Mouse (Mus musculus) liver, embryonic 14.5 days (tissue): ENCODE measurements around the gene Glmn. TPM values are rescaled to one million over a fixed set of nuclear protein-coding genes. Genes with fewer than 3 reads are reported as not detected.

ENCODE experiments used
- ATAC-seq: fragments of 200-750 bp; cut with Nextera tagmentation; 2 replicates; pipeline ENCODE4 v1.8.0; 2017; ENCODE audit warnings: moderate number of reproducible peaks, mild to moderate bottlenecking, moderate library complexity; ENCODE audit not compliant: insufficient read depth
- DNase-seq, 3 experiments: peaks; one replicate each; pipeline ENCODE4 v3.0.0-alpha.2; 2012 to 2013; ENCODE audit warnings: low read depth in 3 of 3, low spot score in 3 of 3
- H3K27ac ChIP-seq: fragments of 300-500 bp; sonication (generic); 2 replicates; pipeline ENCODE4 v1.5.1; 2014; ENCODE audit warnings: moderate library complexity, mild to moderate bottlenecking, control low read depth, inconsistent platforms
- H3K27me3 ChIP-seq: fragments of 300-500 bp; sonication (generic); 2 replicates; pipeline ENCODE4 v1.6.1; 2014; ENCODE audit warnings: mild to moderate bottlenecking, low read length, moderate library complexity; ENCODE audit not compliant: control insufficient read depth, insufficient read depth
- H3K36me3 ChIP-seq: fragments of 300-500 bp; sonication (generic); replicated peaks from 2 replicates; pipeline ENCODE4 v1.6.1; 2014; ENCODE audit warnings: low read depth; ENCODE audit not compliant: control insufficient read depth, insufficient read depth
- H3K4me1 ChIP-seq, 2 experiments: fragments of 200-500 bp in 1 of 2; fragments of 300-500 bp in 1 of 2; sonication (generic) in 1 of 2; replicated peaks; 2 replicates each; pipeline ENCODE4 v1.6.1; 2012 to 2014; ENCODE audit warnings: antibody characterized with exemption in 1 of 2, inconsistent platforms in 1 of 2, low read length in 1 of 2; ENCODE audit not compliant: control insufficient read depth in 2 of 2, insufficient read depth in 2 of 2
- H3K4me2 ChIP-seq: fragments of 300-500 bp; sonication (generic); 2 replicates; pipeline ENCODE4 v1.6.1; 2014; ENCODE audit warnings: low read depth, mild to moderate bottlenecking, control low read depth, moderate library complexity
- H3K4me3 ChIP-seq, 2 experiments: fragments of 200-500 bp in 1 of 2; fragments of 300-500 bp in 1 of 2; sonication (generic) in 1 of 2; 2 replicates each; pipeline ENCODE4 v1.5.1; 2012 to 2014; ENCODE audit warnings: low read depth in 2 of 2, low read length in 2 of 2, mild to moderate bottlenecking in 2 of 2, control low read depth in 1 of 2, inconsistent platforms in 1 of 2, moderate library complexity in 1 of 2; ENCODE audit not compliant: insufficient read depth in 1 of 2
- H3K9ac ChIP-seq: fragments of 300-500 bp; sonication (generic); replicated peaks from 2 replicates; pipeline ENCODE4 v1.6.1; 2014; ENCODE audit warnings: mild to moderate bottlenecking, control low read depth, moderate library complexity
- H3K9me3 ChIP-seq: fragments of 300-500 bp; sonication (generic); 2 replicates; pipeline ENCODE4 v1.6.1; 2016; ENCODE audit warnings: low read length, mixed read lengths; ENCODE audit not compliant: control insufficient read depth
- CTCF ChIP-seq: IDR thresholded peaks from 2 replicates; pipeline ENCODE4 v1.5.1; 2016; ENCODE audit warnings: antibody characterized with exemption, low read depth, control low read depth
- EP300 ChIP-seq: IDR thresholded peaks from 2 replicates; pipeline ENCODE4 v1.6.1; 2016; ENCODE audit warnings: antibody characterized with exemption, low read depth
- WGBS: fragments of 180-500 bp; shearing (Covaris S2); extraction: QIAGEN DNeasy Blood & Tissue Kit; methylation state at CpG from one replicate; pipeline ENCODE4 v1.1.7; 2014; ENCODE audit not compliant: insufficient replicate concordance; 5-methylcytosine and 5-hydroxymethylcytosine counted together
- polyA plus RNA-seq, 2 experiments: library from polyadenylated mRNA; depleted of rRNA in 1 of 2; stranded (reverse) in 1 of 2; unstranded in 1 of 2; fragments of >200 nt; fragmentation: Nextera tagmentation in 1 of 2; extraction: Ambion mirVana in 1 of 2; gene quantifications; 2 replicates each; pipeline versions ENCODE4 v1.2.1 to v1.2.3; 2012 to 2014

The Glmn gene
- polyA plus RNA-seq, 2 experiments, result 3.1 to 6.2 TPM

DNA sequence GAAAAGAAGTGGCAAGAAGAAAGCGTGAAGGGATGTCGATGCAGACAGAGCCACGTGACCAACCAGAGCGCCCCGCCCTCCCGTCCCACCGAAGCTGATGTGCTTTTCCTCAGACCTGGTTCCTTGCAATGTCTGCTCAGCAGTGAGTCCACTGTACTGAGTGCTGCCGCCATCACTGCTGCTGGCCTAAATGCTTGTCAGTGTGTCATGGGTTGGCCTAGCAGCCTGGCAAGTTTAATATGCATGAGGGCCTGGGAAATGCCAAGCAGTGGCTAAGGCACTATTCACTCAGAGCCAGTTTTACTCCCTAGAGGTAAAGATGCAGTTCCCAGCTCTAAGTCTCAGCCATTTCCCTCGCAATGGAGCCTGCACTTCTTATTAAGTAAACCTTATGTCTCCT lies 28.5 kb downstream of the Glmn start:
- TF ChIP-seq EP300 (no peak), CTCF (no peak)
- Histone ChIP-seq H3K27ac (no peak overlapping the region), H3K27me3 (no peaks in the 10 kb centered on the region), H3K4me2 (no peak overlapping the region), H3K36me3 (no peaks in the 10 kb centered on the region), H3K4me1 (no peaks in the 10 kb centered on the region), H3K4me3 (no peak overlapping the region), H3K9ac (no peak overlapping the region), H3K9me3 (no peaks in the 10 kb centered on the region)
- WGBS, result 83% methylated on average over 9 of the region's 9 CpGs
- no peak for ATAC-seq
- no peak for DNase-seq

DNA sequence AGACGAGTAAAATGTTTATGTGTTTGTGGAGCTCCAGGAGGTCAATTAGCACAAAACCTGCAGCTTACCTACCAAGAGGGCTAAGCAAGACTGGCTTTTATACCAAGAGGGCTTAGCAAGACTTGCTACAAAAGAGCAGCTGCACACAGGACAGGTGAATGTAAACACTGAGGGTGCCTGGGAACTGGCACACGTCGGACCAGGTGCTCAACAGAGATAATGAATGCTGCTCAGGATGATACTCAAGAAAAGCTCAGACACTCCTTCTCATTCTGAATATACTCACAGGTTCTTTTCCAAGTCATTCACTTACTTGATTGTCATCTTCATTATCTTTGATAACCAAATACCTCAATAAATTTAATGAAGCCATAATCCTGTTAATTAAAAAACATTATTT lies 40.7 kb downstream of the Glmn start:
- Histone ChIP-seq H3K27me3 (no peaks in the 10 kb centered on the region), H3K4me2 (no peak overlapping the region), H3K9ac (no peak overlapping the region), H3K4me3 (no peak overlapping the region), H3K36me3 (no peaks in the 10 kb centered on the region), H3K9me3 (no peaks in the 10 kb centered on the region), H3K27ac (no peak overlapping the region), H3K4me1 (peaks cover 0 to 2% of the 10 kb centered on the region in 2 experiments; a peak in 1 of 4 replicates)
- 58% methylated on average over 3 of the region's 3 CpGs for WGBS
- ATAC-seq (peak; percentile 79; the same call in 1 of the 2 replicates), DNase-seq (peak in 2 of 3 experiments; percentile 27 to 36)
- TF ChIP-seq CTCF (no peak), EP300 (peak; percentile 55)

DNA sequence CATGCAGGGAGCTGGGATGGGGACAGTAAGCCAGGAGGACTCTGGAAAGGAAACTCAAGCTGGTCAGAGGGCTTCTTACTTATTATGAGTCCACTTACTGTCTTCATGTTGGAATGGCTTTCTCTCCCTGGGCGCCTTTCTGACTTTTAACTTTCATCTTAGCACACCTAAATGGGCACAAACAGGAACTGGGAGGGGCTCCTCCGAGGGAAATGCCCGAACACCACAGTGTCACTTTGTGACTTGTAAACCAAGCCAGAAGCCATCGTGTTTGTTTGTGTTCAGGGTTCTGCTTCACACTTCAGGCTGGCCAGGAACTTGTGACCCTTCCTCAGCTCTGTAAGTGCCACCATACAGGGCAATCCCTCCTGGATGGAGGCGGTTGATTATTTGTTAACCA lies 43.4 kb downstream of the Glmn start:
- H3K9ac ChIP-seq, result no peak overlapping the region
- ATAC-seq (no peak), DNase-seq (no peak)
- TF ChIP-seq EP300, result no peak
- TF ChIP-seq CTCF, result no peak
- H3K27me3 ChIP-seq, result no peaks in the 10 kb centered on the region
- H3K9me3 ChIP-seq, result no peaks in the 10 kb centered on the region
- 56% methylated on average over 5 of the region's 5 CpGs for WGBS
- no peaks in the 10 kb centered on the region for H3K36me3 ChIP-seq
- H3K4me2 ChIP-seq, result no peak overlapping the region
- H3K4me1 ChIP-seq, result peaks cover 0 to 2% of the 10 kb centered on the region in 2 experiments; a peak in 1 of 4 replicates
- no peak overlapping the region for H3K27ac ChIP-seq
- no peak overlapping the region for H3K4me3 ChIP-seq

DNA sequence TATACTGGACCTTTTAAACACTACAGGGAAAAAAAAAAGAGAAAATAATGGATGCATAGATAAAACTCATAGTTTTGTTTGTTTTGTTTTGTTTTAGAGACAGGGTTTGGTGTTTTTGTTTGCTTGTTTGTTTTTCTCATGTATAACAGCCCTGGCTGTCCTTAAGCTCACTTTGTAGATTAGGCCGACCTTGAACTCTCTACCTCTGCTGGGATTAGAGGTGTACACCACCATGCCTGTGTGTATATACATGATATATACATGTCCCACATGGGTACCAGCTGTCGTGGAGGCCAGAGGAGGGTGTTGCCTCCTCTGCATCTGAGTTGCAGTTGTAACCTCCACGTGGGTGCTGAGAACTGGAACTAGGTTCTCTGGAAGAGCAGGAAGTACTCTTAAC lies 49.2 kb downstream of the Glmn start:
- no peak overlapping the region for H3K4me3 ChIP-seq
- H3K36me3 ChIP-seq, result no peaks in the 10 kb centered on the region
- H3K4me1 ChIP-seq, result peaks cover 18% of the 10 kb centered on the region in 2 experiments
- no peak for TF ChIP-seq CTCF
- TF ChIP-seq EP300, result no peak
- DNase-seq (no peak), ATAC-seq (peak; percentile 57)
- no peaks in the 10 kb centered on the region; the same call in 1 of the 2 replicates for H3K27me3 ChIP-seq
- no peak overlapping the region; the same call in 1 of the 2 replicates for H3K9ac ChIP-seq
- H3K4me2 ChIP-seq, result peak overlapping the region; percentile 43; the same call in 1 of the 2 replicates
- H3K27ac ChIP-seq, result peak overlapping the region; percentile 87
- no peaks in the 10 kb centered on the region for H3K9me3 ChIP-seq
- WGBS, result 69% methylated on average over 3 of the region's 3 CpGs

DNA sequence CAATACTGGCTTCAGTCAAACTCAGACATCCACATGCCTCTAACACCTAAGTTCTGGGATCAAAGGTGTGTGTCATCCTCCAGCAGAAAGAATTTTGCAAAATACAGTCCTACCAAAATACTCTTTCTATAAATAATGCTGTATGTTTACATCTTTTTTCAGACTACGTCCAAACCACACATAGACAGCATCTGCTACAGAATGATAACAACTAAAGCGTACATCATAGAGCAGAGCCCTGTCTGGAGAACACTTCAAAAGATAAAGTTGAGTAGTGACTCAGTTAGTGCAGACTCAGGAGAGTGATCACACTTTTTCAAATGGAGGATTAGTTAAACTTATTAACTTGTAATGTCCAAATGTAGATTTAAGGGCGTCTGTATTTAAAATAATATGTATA lies 49.7 kb downstream of the Glmn start:
- ATAC-seq, result peak; percentile 100
- peak; percentile 68 to 75 (median 74) for DNase-seq
- no peaks in the 10 kb centered on the region for H3K36me3 ChIP-seq
- WGBS, result 19% methylated on average over 3 of the region's 3 CpGs
- no peak overlapping the region for H3K4me3 ChIP-seq
- peak overlapping the region; percentile 38 for H3K9ac ChIP-seq
- no peak for TF ChIP-seq CTCF
- TF ChIP-seq EP300, result peak; percentile 95
- H3K9me3 ChIP-seq, result no peaks in the 10 kb centered on the region
- peak overlapping the region; percentile 50 for H3K4me2 ChIP-seq
- no peaks in the 10 kb centered on the region; the same call in 1 of the 2 replicates for H3K27me3 ChIP-seq
- H3K4me1 ChIP-seq, result peaks cover 18% of the 10 kb centered on the region in 2 experiments
- H3K27ac ChIP-seq, result peak overlapping the region; percentile 87
